Mouse (Mus musculus) small intestine, adult 2 months (tissue): Measurements from ENCODE around the gene Phospho2.

Source experiments
- CTCF ChIP-seq: fragments of 200-500 bp; IDR thresholded peaks from 2 replicates; pipeline ENCODE4 v1.5.1; 2012; ENCODE audit warnings: low read depth, mild to moderate bottlenecking, control low read depth, inconsistent platforms, low read length, moderate library complexity, mixed read lengths; ENCODE audit not compliant: insufficient replicate concordance, insufficient read length; ENCODE audit errors: extremely low read depth
- POLR2A ChIP-seq: fragments of 200-500 bp; IDR thresholded peaks from 2 replicates; pipeline ENCODE4 v1.6.1; 2012; ENCODE audit warnings: low read depth, mild to moderate bottlenecking, control low read depth, inconsistent platforms, low read length, moderate library complexity

DNA sequence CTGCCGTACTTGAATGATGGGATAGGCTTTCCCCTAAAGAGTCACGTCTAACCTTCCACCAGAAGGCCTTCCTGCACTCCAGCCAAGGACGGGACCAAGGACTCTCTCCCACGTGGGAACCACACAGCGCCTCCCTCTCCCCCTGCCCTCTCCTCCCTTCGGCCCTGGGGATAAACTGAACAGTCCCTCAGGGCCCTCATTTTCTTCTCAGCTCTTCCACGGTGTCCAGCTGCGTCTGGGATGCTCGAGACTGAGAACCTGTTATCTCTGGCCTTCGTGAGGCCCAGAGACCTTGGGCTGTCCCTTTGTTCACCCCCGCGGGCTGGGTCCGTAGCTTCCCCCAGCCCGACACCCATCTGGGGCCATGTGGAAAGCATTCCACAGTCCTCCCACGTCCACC is 20.7 kb downstream of the Phospho2 start:
- TF ChIP-seq POLR2A (no peak), CTCF (no peak)
